Mouse (Mus musculus) fibroblast of lung, adult 2 months (primary cell): ENCODE measurements around the gene Gm20503.

ENCODE experiments used
- DNase-seq: peaks from one replicate; pipeline ENCODE4 v3.0.0-alpha.2; 2011; ENCODE audit warnings: low read depth

The Gm20503 gene

GRCm38 (mm10) chr4:59002948-59003805, at the start of gene Gm20503:
TSS of gene Gm20503 (plus strand) at chr4:59003210.
- DNase-seq, result peak; percentile 63

DNA sequence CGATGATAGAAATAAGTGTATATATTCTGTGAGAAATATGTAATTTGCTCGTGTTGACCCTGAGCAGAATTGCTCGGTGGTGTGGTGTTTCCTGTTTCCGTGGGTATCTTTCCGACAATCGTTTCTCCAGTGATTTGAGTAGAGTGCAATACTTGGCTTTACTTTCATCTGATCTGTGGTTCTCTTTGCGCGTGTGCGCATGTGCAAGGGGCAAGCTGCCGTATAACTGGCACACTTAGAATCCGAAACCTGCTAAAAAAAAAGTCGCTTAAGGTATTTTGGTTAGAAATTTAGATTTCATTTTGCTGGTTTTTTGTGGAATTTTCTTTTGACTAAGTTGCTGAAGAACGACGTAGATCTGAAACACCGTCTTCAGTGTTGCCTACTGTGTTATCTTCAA, 41.3 kb upstream of the Gm20503 start:
- DNase-seq, result no peak

GRCm38 (mm10) chr4:58963271-58963670, 39.7 kb upstream of the Gm20503 start:
- no peak for DNase-seq

DNA sequence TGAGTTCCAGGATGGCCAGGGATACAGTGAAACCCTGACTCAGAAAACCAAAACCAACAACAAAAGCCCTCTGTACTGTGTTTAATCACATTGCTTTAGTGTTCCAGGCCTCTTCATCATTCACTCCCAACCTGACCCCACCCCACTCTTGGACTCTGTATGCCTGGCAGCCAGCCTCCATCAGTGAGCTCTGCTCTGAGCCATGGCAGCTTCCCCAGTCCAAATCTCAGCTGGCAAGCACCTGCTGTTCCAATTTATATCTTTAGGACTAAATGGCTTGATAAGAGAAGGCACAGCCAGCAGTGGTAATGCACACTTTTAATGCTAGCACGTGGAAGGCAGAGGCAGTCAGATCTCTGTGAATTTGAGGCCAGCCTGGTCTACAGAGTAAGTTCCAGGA, 37.9 kb upstream of the Gm20503 start:
- DNase-seq, result peak; percentile 16

- DNase-seq, result no peak
Measured at GRCm38 (mm10) chr4:58970678-58971077, 32.3 kb upstream of the Gm20503 start.

DNA sequence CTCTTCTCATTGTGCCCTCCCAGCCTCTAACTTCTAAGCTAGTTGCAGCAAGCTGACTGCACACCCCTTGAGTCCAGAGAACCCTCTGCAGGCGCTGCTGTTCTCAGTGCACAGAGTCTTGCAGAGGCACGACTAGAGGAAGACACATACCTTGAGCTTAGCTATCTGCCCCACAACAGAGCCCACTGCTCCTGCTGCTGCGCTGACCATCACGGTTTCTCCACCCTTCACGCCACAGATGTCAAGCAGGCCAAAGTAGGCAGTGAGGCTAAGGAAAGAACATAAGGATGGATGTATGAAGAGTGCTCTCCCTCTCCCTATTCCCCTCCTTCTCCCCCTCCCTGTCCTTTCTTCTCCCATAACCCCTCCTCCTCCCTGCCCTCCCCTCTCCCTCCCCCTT, 27.3 kb upstream of the Gm20503 start:
- no peak for DNase-seq

GRCm38 (mm10) chr4:58981421-58981820, 21.6 kb upstream of the Gm20503 start:
- DNase-seq, result no peak

GRCm38 (mm10) chr4:58982806-58983205, 20.2 kb upstream of the Gm20503 start:
- no peak for DNase-seq

GRCm38 (mm10) chr4:58985157-58985648, 17.8 kb upstream of the Gm20503 start:
- peak; percentile 46 for DNase-seq

GRCm38 (mm10) chr4:58986540-58987190, 16.3 kb upstream of the Gm20503 start, which contains the start of gene Ptgr1:
TSS of gene Ptgr1 (minus strand) at chr4:58987119.
- DNase-seq, result peak; percentile 44

DNA sequence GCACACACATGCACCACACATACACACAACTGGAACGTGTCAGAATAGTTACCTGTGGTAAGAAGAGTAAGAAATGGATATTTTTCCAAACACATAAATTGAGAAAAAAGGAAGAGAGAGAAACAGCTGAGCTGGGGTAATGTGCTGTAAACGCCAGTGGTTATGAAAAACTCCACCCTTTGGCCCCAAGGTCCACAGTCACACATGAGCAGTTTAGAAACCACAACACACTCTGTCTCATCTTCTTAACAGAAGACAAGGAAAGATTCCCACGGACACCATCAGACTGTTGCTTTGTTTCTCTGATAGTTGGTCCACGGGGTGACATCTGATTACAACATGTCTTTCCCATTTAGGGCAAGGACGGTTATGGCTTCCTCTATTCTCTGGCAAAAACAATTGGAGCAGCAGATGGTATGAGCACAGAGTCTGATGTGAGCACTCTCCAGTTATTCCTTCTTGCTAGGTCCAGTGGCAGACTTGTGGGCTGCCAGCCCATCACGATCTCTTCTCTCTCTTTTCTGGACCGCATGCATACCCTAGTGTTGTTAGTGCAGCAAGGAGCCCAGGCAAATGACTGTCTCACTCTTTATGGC, 13.6 kb upstream of the Gm20503 start:
- no peak for DNase-seq

DNA sequence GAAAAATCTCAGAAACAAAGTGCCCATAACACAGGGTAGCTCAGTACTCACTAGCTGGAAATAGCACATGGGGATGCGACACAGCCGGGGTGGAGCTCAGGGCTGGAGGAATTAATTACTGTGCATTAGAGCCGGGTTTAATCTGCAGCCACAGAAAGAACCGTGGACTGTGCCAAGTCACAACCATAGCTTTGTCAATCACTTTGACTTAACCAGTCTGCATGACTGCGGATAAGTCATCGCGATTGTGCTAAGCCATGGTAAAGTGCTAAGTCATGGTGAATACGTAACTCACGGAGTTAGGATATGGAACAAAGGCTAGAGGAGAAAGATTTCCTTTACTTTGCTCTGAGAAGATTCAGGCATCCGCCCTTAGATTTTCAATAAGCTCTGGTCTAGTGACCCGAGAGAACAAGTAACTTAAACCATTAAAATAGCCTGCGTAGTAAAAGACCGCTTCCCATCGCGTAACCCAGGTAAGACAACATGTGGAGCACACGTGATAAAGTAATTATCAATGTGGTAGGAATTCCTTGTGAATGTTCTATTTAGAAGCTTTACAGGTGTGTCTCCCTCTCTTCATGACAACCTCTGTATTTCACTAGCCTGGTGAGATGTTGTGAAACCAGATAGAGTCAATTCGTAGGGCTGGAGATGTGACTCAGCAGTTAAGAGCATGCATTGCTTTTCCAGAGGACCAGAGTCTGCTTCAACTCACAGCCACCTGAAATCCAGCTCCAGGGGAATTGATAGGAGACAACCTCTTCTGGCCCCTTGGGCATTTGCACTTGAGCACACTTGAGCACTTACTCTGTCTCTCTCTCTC, 12.2 kb upstream of the Gm20503 start:
- DNase-seq, result no peak

- DNase-seq, result no peak
Measured at GRCm38 (mm10) chr4:58992195-58992594, 10.8 kb upstream of the Gm20503 start.

GRCm38 (mm10) chr4:58994762-58995161, 8.2 kb upstream of the Gm20503 start, which contains the start of gene Dnajc25:
TSS of gene Dnajc25 (plus strand) at chr4:58995062.
- DNase-seq, result no peak

- no peak for DNase-seq
Measured at GRCm38 (mm10) chr4:58995251-58995693, 7.7 kb upstream of the Gm20503 start.

DNA sequence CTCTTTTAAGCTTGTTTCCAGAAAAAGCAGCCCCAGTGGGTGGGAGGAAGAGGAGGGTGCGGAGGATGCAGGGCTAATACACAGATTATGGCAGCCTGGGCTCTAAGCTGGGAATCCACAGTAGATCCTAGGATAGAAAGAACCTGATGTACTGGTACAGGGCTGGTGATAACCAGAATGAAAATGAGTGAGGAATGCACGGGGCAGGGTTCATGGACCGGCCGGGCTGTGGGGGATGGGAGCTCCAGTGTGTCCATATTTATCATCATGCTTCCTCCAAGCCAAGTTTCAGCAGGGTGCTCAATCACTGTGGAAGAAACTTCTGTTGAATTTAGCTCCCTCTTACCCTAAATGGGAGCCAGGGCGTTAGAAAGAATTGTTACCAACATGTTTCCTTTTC, 5.9 kb upstream of the Gm20503 start:
- DNase-seq, result no peak

DNA sequence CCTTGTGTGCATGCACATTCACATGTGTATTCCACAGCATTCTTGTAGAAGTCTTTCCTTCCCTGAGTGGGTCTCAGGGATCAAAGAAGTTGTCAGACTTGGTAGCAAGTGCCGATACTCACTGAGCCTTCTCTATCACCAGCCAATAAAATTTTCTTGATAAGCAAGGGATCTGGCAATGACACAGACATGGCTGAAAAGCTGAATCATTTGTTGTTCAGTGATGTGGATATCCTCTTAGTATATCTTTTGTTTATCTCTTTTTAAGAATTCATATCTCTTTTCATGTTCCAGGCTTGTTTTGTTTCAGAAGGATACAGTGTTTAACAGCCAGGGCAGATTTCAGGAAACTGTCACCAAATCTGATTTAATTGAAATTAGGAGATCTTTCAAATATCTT, 4.3 kb upstream of the Gm20503 start:
- DNase-seq, result no peak

- peak; percentile 44 for DNase-seq
Measured at GRCm38 (mm10) chr4:58999686-59000085, 3.3 kb upstream of the Gm20503 start.

- no peak for DNase-seq
Measured at GRCm38 (mm10) chr4:59000614-59001013, 2.4 kb upstream of the Gm20503 start.

DNA sequence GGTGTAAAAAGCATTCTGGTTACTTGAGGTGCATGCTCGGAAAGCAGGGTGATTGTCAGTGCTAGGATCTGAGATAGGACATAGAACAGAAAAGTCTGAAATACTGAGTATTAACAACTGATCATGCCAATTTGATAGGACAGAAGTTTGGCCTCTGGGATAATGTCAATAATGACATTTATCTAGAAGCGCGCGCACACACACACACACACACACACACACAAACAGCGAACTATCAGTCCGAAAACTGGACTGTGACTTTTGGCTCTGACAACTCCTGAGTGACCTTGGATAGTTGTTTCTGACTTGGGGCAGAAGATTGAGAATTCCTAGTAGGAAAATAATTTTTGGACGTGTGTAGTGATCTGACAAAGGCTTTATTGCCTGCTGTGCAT, 793 bp downstream of the Gm20503 start:
- DNase-seq, result no peak

- no peak for DNase-seq
Measured at GRCm38 (mm10) chr4:59006211-59006610, 3.2 kb downstream of the Gm20503 start.

GRCm38 (mm10) chr4:59007016-59007415, 4.0 kb downstream of the Gm20503 start:
- peak; percentile 54 for DNase-seq
